Mouse (Mus musculus) MEL (cell line): ENCODE measurements at regions not wholly inside any gene's neighbourhood (a gene's known extent, or its start where the extent isn't known, plus 50 kb on each side); places are given as distances from the start of the nearest gene placed in this dataset.

ENCODE experiments used
- DNase-seq: peaks from one replicate; pipeline ENCODE4 v3.0.0; 2011; ENCODE audit warnings: low read depth, low spot score
- H3K27ac ChIP-seq: 2 replicates; pipeline ENCODE4 v1.5.1; 2012; ENCODE audit warnings: low read depth, mild to moderate bottlenecking, control low read depth, low read length, moderate library complexity; ENCODE audit not compliant: control insufficient read depth
- H3K27me3 ChIP-seq, 2 experiments: fragments of 150-350 bp in 1 of 2; sonication (generic) in 1 of 2; 2 replicates each; pipeline ENCODE4 v1.6.1; 2012; ENCODE audit warnings: low read length in 2 of 2, mild to moderate bottlenecking in 2 of 2, improper control_type of control experiment in 1 of 2, moderate library complexity in 1 of 2; ENCODE audit not compliant: insufficient read depth in 2 of 2, control insufficient read depth in 1 of 2
- H3K36me3 ChIP-seq, 2 experiments: 2 replicates each; pipeline ENCODE4 v1.6.1; 2012 to 2014; ENCODE audit warnings: low read length in 2 of 2, improper control_type of control experiment in 1 of 2, inconsistent platforms in 1 of 2, mild to moderate bottlenecking in 1 of 2; ENCODE audit not compliant: insufficient read depth in 2 of 2, control insufficient read depth in 1 of 2
- H3K4me1 ChIP-seq, 2 experiments: fragments of 150-350 bp in 1 of 2; sonication (generic) in 1 of 2; 2 replicates each; pipeline ENCODE4 v1.6.1; 2012; ENCODE audit warnings: low read length in 2 of 2, improper control_type of control experiment in 1 of 2, mild to moderate bottlenecking in 1 of 2; ENCODE audit not compliant: insufficient read depth in 2 of 2, control insufficient read depth in 1 of 2
- H3K4me3 ChIP-seq, 2 experiments: fragments of 150-350 bp in 1 of 2; sonication (generic) in 1 of 2; 2 replicates each; pipeline ENCODE4 v1.5.1; 2012; ENCODE audit warnings: low read depth in 2 of 2, low read length in 2 of 2, mild to moderate bottlenecking in 2 of 2, moderate library complexity in 2 of 2, control low read depth in 1 of 2, improper control_type of control experiment in 1 of 2; ENCODE audit not compliant: control insufficient read depth in 1 of 2, insufficient read depth in 1 of 2
- H3K79me2 ChIP-seq: 2 replicates; pipeline ENCODE4 v1.6.1; 2012; ENCODE audit warnings: mild to moderate bottlenecking, low read length, moderate library complexity; ENCODE audit not compliant: control insufficient read depth, poor library complexity, insufficient read depth
- H3K9ac ChIP-seq: 2 replicates; pipeline ENCODE4 v1.6.1; 2012; ENCODE audit warnings: low read depth, mild to moderate bottlenecking, control low read depth, low read length, moderate library complexity; ENCODE audit not compliant: control insufficient read depth, poor library complexity, severe bottlenecking
- H3K9me3 ChIP-seq: fragments of 150-350 bp; sonication (generic); replicated peaks from 2 replicates; pipeline ENCODE4 v1.6.1; 2012; ENCODE audit warnings: mild to moderate bottlenecking, low read length, improper control_type of control experiment, moderate library complexity; ENCODE audit not compliant: insufficient read depth
- CHD1 ChIP-seq: IDR thresholded peaks from 2 replicates; pipeline ENCODE4 v1.6.1; 2012; ENCODE audit warnings: low read depth, mild to moderate bottlenecking, inconsistent platforms, low read length, improper control_type of control experiment
- CHD2 ChIP-seq: IDR thresholded peaks from 2 replicates; pipeline ENCODE4 v1.6.1; 2011; ENCODE audit warnings: low read length, improper control_type of control experiment
- CTCF ChIP-seq, 3 experiments: IDR thresholded peaks in 2 of 3; conservative IDR thresholded peaks in 1 of 3; 2 replicates each; pipeline ENCODE4 v1.5.1; 2011 to 2012; ENCODE audit warnings: low read length in 3 of 3, low read depth in 2 of 3, mild to moderate bottlenecking in 2 of 3, improper control_type of control experiment in 1 of 3, inconsistent platforms in 1 of 3, mixed read lengths in 1 of 3, moderate library complexity in 1 of 3; ENCODE audit not compliant: control insufficient read depth in 1 of 3, insufficient read depth in 1 of 3, poor library complexity in 1 of 3, severe bottlenecking in 1 of 3
- E2F4 ChIP-seq: IDR thresholded peaks from 2 replicates; pipeline ENCODE4 v1.6.1; 2011; ENCODE audit warnings: low read depth, low read length, improper control_type of control experiment, borderline replicate concordance
- ELF1 ChIP-seq: IDR thresholded peaks from 2 replicates; pipeline ENCODE4 v1.6.1; 2014; ENCODE audit warnings: low read depth, mild to moderate bottlenecking, inconsistent platforms, low read length, improper control_type of control experiment, moderate library complexity
- EP300 ChIP-seq, 2 experiments: IDR thresholded peaks; 2 replicates each; pipeline ENCODE4 v1.6.1; 2011; ENCODE audit warnings: improper control_type of control experiment in 2 of 2, low read length in 2 of 2, low read depth in 1 of 2, mild to moderate bottlenecking in 1 of 2
- ETS1 ChIP-seq: IDR thresholded peaks from 2 replicates; pipeline ENCODE4 v1.6.1; 2012; ENCODE audit warnings: low read depth, mild to moderate bottlenecking, inconsistent platforms, low read length, improper control_type of control experiment, moderate library complexity
- GABPA ChIP-seq: IDR thresholded peaks from 2 replicates; pipeline ENCODE4 v1.6.1; 2012; ENCODE audit warnings: low read depth, mild to moderate bottlenecking, inconsistent platforms, low read length, improper control_type of control experiment, moderate library complexity
- GATA1 ChIP-seq: IDR thresholded peaks from 2 replicates; pipeline ENCODE4 v1.6.1; 2011; ENCODE audit warnings: low read depth, low read length, improper control_type of control experiment
- HCFC1 ChIP-seq: IDR thresholded peaks from 2 replicates; pipeline ENCODE4 v1.6.1; 2012; ENCODE audit warnings: low read depth, mild to moderate bottlenecking, inconsistent platforms, low read length, improper control_type of control experiment, moderate library complexity
- JUND ChIP-seq: IDR thresholded peaks from 2 replicates; pipeline ENCODE4 v1.6.1; 2011; ENCODE audit warnings: low read depth, mild to moderate bottlenecking, improper control_type of control experiment, low read length
- KAT2A ChIP-seq: conservative IDR thresholded peaks from 2 replicates; pipeline ENCODE4 v1.6.1; 2012; ENCODE audit warnings: low read depth, low read length, improper control_type of control experiment, inconsistent platforms
- MAFK ChIP-seq: IDR thresholded peaks from 2 replicates; pipeline ENCODE4 v1.6.1; 2011; ENCODE audit warnings: low read depth, mild to moderate bottlenecking, low read length, improper control_type of control experiment, borderline replicate concordance
- MEF2A ChIP-seq: IDR thresholded peaks from 2 replicates; pipeline ENCODE4 v1.6.1; 2014; ENCODE audit warnings: low read depth, mild to moderate bottlenecking, inconsistent platforms, low read length, improper control_type of control experiment; ENCODE audit not compliant: poor library complexity, insufficient replicate concordance, severe bottlenecking; ENCODE audit errors: extremely low read depth
- MYC ChIP-seq: IDR thresholded peaks from 2 replicates; pipeline ENCODE4 v1.6.1; 2011; ENCODE audit warnings: low read depth, mild to moderate bottlenecking, low read length, improper control_type of control experiment, moderate library complexity
- POLR2A ChIP-seq, 2 experiments: IDR thresholded peaks; 2 replicates each; pipeline ENCODE4 v1.6.1; 2011 to 2012; ENCODE audit warnings: low read length in 2 of 2, mild to moderate bottlenecking in 2 of 2, control low read depth in 1 of 2, improper control_type of control experiment in 1 of 2, low read depth in 1 of 2, moderate library complexity in 1 of 2; ENCODE audit not compliant: control insufficient read depth in 1 of 2, insufficient read depth in 1 of 2, poor library complexity in 1 of 2
- POLR2AphosphoS2 ChIP-seq: IDR thresholded peaks from 2 replicates; pipeline ENCODE4 v1.6.1; 2011; ENCODE audit warnings: low read length, improper control_type of control experiment
- RCOR1 ChIP-seq: IDR thresholded peaks from 2 replicates; pipeline ENCODE4 v1.6.1; 2012; ENCODE audit warnings: low read depth, mild to moderate bottlenecking, inconsistent platforms, low read length, improper control_type of control experiment
- SMC3 ChIP-seq: IDR thresholded peaks from 2 replicates; pipeline ENCODE4 v1.6.1; 2011; ENCODE audit warnings: low read depth, low read length, improper control_type of control experiment
- TBP ChIP-seq: IDR thresholded peaks from 2 replicates; pipeline ENCODE4 v1.8.0; 2011; ENCODE audit warnings: low read depth, low read length, improper control_type of control experiment
- UBTF ChIP-seq: IDR thresholded peaks from 2 replicates; pipeline ENCODE4 v1.6.1; 2012; ENCODE audit warnings: low read depth, mild to moderate bottlenecking, inconsistent platforms, low read length, improper control_type of control experiment, moderate library complexity, borderline replicate concordance; ENCODE audit not compliant: insufficient read depth
- USF2 ChIP-seq, 2 experiments: IDR thresholded peaks; 2 replicates each; pipeline ENCODE4 v1.6.1; 2011 to 2012; ENCODE audit warnings: improper control_type of control experiment in 2 of 2, low read length in 2 of 2, borderline replicate concordance in 1 of 2, inconsistent platforms in 1 of 2, low read depth in 1 of 2, mild to moderate bottlenecking in 1 of 2; ENCODE audit not compliant: insufficient read depth in 1 of 2
- ZC3H11A ChIP-seq: IDR thresholded peaks from 2 replicates; pipeline ENCODE4 v1.6.1; 2012; ENCODE audit warnings: low read depth, mild to moderate bottlenecking, inconsistent platforms, low read length, improper control_type of control experiment
- ZKSCAN1 ChIP-seq: IDR thresholded peaks from 2 replicates; pipeline ENCODE4 v1.6.1; 2012; ENCODE audit warnings: low read depth, mild to moderate bottlenecking, inconsistent platforms, low read length, improper control_type of control experiment, moderate library complexity
- ZMIZ1 ChIP-seq: IDR thresholded peaks from 2 replicates; pipeline ENCODE4 v1.6.1; 2012; ENCODE audit warnings: low read depth, mild to moderate bottlenecking, inconsistent platforms, low read length, improper control_type of control experiment, moderate library complexity
- ZNF384 ChIP-seq: IDR thresholded peaks from 2 replicates; pipeline ENCODE4 v1.6.1; 2012; ENCODE audit warnings: low read depth, mild to moderate bottlenecking, inconsistent platforms, low read length, improper control_type of control experiment

DNA sequence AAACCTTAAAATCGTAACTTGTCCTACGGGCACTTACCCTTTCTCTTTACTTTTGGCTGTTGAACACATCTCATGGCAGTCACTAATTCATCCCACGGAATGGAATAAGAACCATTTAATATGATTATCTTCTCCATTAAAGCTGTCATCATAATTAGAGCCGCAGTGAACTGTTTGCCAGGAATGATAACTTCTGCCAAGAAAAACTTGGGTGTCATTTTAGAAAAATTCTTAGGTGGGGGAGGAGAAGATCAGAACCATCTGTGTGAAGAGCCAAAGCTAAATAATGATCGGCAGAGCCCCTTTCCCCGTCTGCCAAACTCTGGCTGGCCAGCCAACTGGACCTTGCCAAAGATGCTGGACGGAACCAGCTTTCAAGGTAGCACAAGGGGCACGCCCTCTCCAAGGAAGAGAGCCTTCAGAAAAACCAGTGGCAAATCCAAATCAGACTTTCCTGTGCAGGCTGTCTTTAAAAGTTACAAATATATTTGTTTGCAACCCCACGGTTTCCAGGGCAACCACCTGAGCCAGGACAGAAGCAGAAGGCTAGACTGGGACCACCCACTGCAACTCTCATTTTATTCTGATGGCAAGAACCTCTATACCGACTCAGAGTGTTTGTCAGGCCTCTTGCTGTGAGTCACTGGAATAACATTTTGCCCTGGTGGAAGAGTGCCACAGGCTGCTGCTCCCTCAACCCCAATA is 77.9 kb upstream of the Zfp280d start:
- H3K27ac ChIP-seq: no peak overlapping the region
- no peak overlapping the region for H3K4me3 ChIP-seq
- no peaks in the 10 kb centered on the region for H3K9me3 ChIP-seq
- DNase-seq: no peak
- H3K79me2 ChIP-seq: no peaks in the 10 kb centered on the region
- H3K27me3 ChIP-seq: no peaks in the 10 kb centered on the region
- peaks cover 0 to 2% of the 10 kb centered on the region in 2 experiments; a peak in 1 of 4 replicates for H3K36me3 ChIP-seq
- no peak for TF ChIP-seq SMC3
- no peak for TF ChIP-seq EP300 (IDR thresholded peaks at IDR 0.05; ENCODE audit: low read depth in 1 of 2, low read length in 2 of 2)
- no peak for TF ChIP-seq ZC3H11A
- TF ChIP-seq GABPA: no peak
- TF ChIP-seq ZKSCAN1: no peak
- no peak for TF ChIP-seq USF2 (IDR thresholded peaks at IDR 0.05; ENCODE audit: borderline replicate concordance in 1 of 2, insufficient read depth in 1 of 2, low read depth in 1 of 2, low read length in 2 of 2)
- TF ChIP-seq ZNF384: no peak
- no peak for TF ChIP-seq TBP
- TF ChIP-seq UBTF: no peak
- no peak for TF ChIP-seq MEF2A
- no peak for TF ChIP-seq E2F4
- no peak for TF ChIP-seq JUND
- no peak for TF ChIP-seq CHD1
- no peak overlapping the region for H3K9ac ChIP-seq
- H3K4me1 ChIP-seq: peaks cover 0 to 7% of the 10 kb centered on the region in 2 experiments; a peak in 3 of 4 replicates

DNA sequence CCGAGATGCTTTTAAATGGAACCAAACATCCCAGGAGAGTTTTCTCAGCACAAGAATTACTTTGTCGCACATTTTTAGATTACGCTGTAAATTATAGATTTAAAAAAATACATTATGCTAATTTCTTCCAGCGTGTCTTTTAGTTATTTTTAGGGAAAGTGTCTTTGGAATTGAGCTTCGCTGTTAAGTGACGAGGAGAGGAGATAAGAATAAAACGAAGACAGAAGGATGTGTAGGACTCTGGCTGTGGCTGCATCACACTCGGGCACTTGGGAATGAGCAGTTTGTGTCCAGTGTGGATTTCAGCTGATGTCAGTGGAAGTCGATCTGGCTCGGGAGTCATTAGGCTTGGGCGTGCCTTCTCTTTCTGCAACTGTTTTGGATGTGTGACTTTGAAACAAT is 77.3 kb upstream of the Zfp280d start:
- DNase-seq: no peak
- H3K79me2 ChIP-seq: no peaks in the 10 kb centered on the region
- no peak overlapping the region for H3K27ac ChIP-seq
- H3K4me1 ChIP-seq: peaks cover 0 to 6% of the 10 kb centered on the region in 2 experiments; a peak in 1 of 4 replicates
- no peak overlapping the region for H3K9ac ChIP-seq
- H3K36me3 ChIP-seq: no peaks in the 10 kb centered on the region; a peak in 1 of 4 replicates
- H3K9me3 ChIP-seq: no peaks in the 10 kb centered on the region
- no peak for TF ChIP-seq CHD2
- no peak overlapping the region for H3K4me3 ChIP-seq
- H3K27me3 ChIP-seq: no peaks in the 10 kb centered on the region

DNA sequence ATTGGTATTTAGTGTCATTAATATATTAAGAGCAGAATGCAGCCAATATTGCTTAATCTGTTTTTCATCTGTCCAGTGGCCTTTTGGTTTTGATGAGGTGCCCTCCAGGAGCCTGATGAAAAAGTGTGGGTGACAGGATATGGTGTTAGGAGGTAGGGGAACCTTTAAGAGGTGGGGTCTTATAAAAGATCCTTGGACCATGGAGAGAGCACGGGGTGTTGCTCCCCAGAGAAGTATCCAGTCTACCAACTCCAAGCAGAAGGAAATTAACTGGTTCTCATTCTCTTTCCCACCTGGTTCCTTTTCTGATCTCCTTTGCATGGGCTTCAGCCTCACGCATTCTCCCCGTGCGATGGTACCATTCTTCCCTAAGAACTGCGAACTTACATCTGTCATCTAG is 75.7 kb upstream of the Zfp280d start:
- no peaks in the 10 kb centered on the region; a peak in 1 of 4 replicates for H3K36me3 ChIP-seq
- DNase-seq: no peak
- no peaks in the 10 kb centered on the region for H3K79me2 ChIP-seq
- H3K9me3 ChIP-seq: no peaks in the 10 kb centered on the region
- peaks cover 0 to 6% of the 10 kb centered on the region in 2 experiments; a peak in 1 of 4 replicates for H3K4me1 ChIP-seq
- no peak overlapping the region for H3K27ac ChIP-seq
- H3K27me3 ChIP-seq: no peaks in the 10 kb centered on the region
- no peak overlapping the region for H3K9ac ChIP-seq
- H3K4me3 ChIP-seq: no peak overlapping the region
- TF ChIP-seq RCOR1: no peak
- TF ChIP-seq ZMIZ1: no peak
- no peak for TF ChIP-seq MYC
- TF ChIP-seq HCFC1: no peak
- TF ChIP-seq GABPA: no peak
- TF ChIP-seq CTCF (IDR thresholded peaks at IDR 0.05 in 2 of 3, conservative IDR thresholded peaks at IDR 0.05 in 1 of 3; ENCODE audit: control insufficient read depth in 1 of 3, insufficient read depth in 1 of 3, low read depth in 2 of 3, low read length in 3 of 3, poor library complexity in 1 of 3, severe bottlenecking in 1 of 3): no peak
- no peak for TF ChIP-seq MAFK
- no peak for TF ChIP-seq ETS1
- TF ChIP-seq CHD1: no peak
- no peak for TF ChIP-seq POLR2A (IDR thresholded peaks at IDR 0.05; ENCODE audit: control insufficient read depth in 1 of 2, insufficient read depth in 1 of 2, low read depth in 1 of 2, low read length in 2 of 2, poor library complexity in 1 of 2)
- no peak for TF ChIP-seq E2F4
- TF ChIP-seq ELF1: no peak
- no peak for TF ChIP-seq GATA1
- TF ChIP-seq KAT2A: no peak
- no peak for TF ChIP-seq POLR2AphosphoS2
- TF ChIP-seq ZC3H11A: no peak
